Mouse (Mus musculus) heart, adult 2 months (tissue): ENCODE results near the gene Zbtb37. TPM values are rescaled to one million over a fixed set of nuclear protein-coding genes. Genes with fewer than 3 reads are reported as not detected.

ENCODE experiments used
- DNase-seq, 2 experiments: peaks; one replicate each; pipeline ENCODE4 v3.0.0; 2021
- H3K27ac ChIP-seq: fragments of 200-600 bp; 2 replicates; pipeline ENCODE4 v1.8.1; 2022
- H3K27me3 ChIP-seq: fragments of 200-500 bp; 2 replicates; pipeline ENCODE4 v1.6.1; 2012; ENCODE audit warnings: mild to moderate bottlenecking, low read length, inconsistent platforms, mixed read lengths; ENCODE audit not compliant: control insufficient read depth, insufficient read depth
- H3K36me3 ChIP-seq: fragments of 200-500 bp; 2 replicates; pipeline ENCODE4 v1.6.1; 2012; ENCODE audit warnings: low read length, inconsistent platforms; ENCODE audit not compliant: control insufficient read depth, insufficient read depth
- H3K4me1 ChIP-seq: fragments of 200-500 bp; 2 replicates; pipeline ENCODE4 v1.6.1; 2011; ENCODE audit warnings: low read length; ENCODE audit not compliant: control insufficient read depth, insufficient read depth
- H3K4me3 ChIP-seq: fragments of 200-600 bp; 2 replicates; pipeline ENCODE4 v1.8.1; 2022
- H3K79me2 ChIP-seq: fragments of 200-500 bp; replicated peaks from 2 replicates; pipeline ENCODE4 v1.6.1; 2012; ENCODE audit warnings: mild to moderate bottlenecking, inconsistent platforms, low read length, moderate library complexity, mixed read lengths; ENCODE audit not compliant: control insufficient read depth, insufficient read depth
- H3K9ac ChIP-seq: fragments of 200-500 bp; 2 replicates; pipeline ENCODE4 v1.6.1; 2012; ENCODE audit warnings: low read depth, mild to moderate bottlenecking, control low read depth, inconsistent platforms, low read length, mixed read lengths
- CTCF ChIP-seq: fragments of 200-600 bp; IDR thresholded peaks from 2 replicates; pipeline ENCODE4 v1.8.1; 2022; ENCODE audit warnings: antibody characterized with exemption, mild to moderate bottlenecking, moderate library complexity
- EP300 ChIP-seq: fragments of 200-500 bp; IDR thresholded peaks from 2 replicates; pipeline ENCODE4 v1.6.1; 2011; ENCODE audit warnings: low read depth, low read length, control low read depth; ENCODE audit not compliant: insufficient read depth
- POLR2A ChIP-seq: fragments of 200-500 bp; IDR thresholded peaks from 2 replicates; pipeline ENCODE4 v1.6.1; 2011; ENCODE audit warnings: mild to moderate bottlenecking, low read depth, low read length, control low read depth; ENCODE audit not compliant: insufficient read depth
- whole genome bisulfite sequencing: fragments of 180-500 bp; shearing (Covaris S2); methylation state at CpG from one replicate; pipeline ENCODE4 v1.1.7; 2018; 5-methylcytosine and 5-hydroxymethylcytosine counted together
- intact Hi-C: fragments of 180-260 bp; cut with DNase I; formaldehyde crosslinking; loops from one replicate; pipeline ENCODE4 v1.15.1; 2025
- polyA plus RNA-seq: library from polyadenylated mRNA; depleted of rRNA; stranded (reverse); fragments of >200 nt; gene quantifications from 2 replicates; pipeline ENCODE4 v1.2.3, GENCODE M21; 2012
- total RNA-seq, 2 experiments: library from RNA; stranded (reverse); gene quantifications; 2 replicates each; pipeline ENCODE4 v1.2.3; 2021

Zbtb37 gene
- total and polyA plus RNA-seq, 3 experiments: 1.8 to 14.2 (median 13.8) TPM

GRCm38 (mm10) chr1:161063351-161063750 is 28.7 kb upstream of the Zbtb37 start:
- H3K27me3 ChIP-seq: no peaks in the 10 kb centered on the region
- intact Hi-C loops: no loop called here
- DNase-seq: no peak
- no peaks in the 10 kb centered on the region for H3K4me1 ChIP-seq
- no peak overlapping the region for H3K27ac ChIP-seq
- no peak overlapping the region for H3K4me3 ChIP-seq
- no peaks in the 10 kb centered on the region for H3K36me3 ChIP-seq
- no peak for TF ChIP-seq EP300
- no peak for TF ChIP-seq POLR2A
- TF ChIP-seq CTCF: no peak
- H3K9ac ChIP-seq: no peak overlapping the region
- H3K79me2 ChIP-seq: no peaks in the 10 kb centered on the region
- 82% methylated on average over 1 of the region's 1 CpGs for WGBS

GRCm38 (mm10) chr1:161057164-161057563 is 22.5 kb upstream of the Zbtb37 start:
- no peak overlapping the region for H3K9ac ChIP-seq
- H3K79me2 ChIP-seq: no peaks in the 10 kb centered on the region
- 98% methylated on average over 1 of the region's 1 CpGs for WGBS
- H3K4me1 ChIP-seq: no peaks in the 10 kb centered on the region
- H3K36me3 ChIP-seq: no peaks in the 10 kb centered on the region
- no peak overlapping the region for H3K27ac ChIP-seq
- H3K4me3 ChIP-seq: no peak overlapping the region
- no peak for DNase-seq
- no peak for TF ChIP-seq POLR2A
- intact Hi-C loops: no loop called here
- H3K27me3 ChIP-seq: no peaks in the 10 kb centered on the region

- H3K9ac ChIP-seq: no peak overlapping the region
- intact Hi-C loops: no loop called here
- no peaks in the 10 kb centered on the region for H3K4me1 ChIP-seq
- H3K36me3 ChIP-seq: no peaks in the 10 kb centered on the region; the same call in none of the 2 replicates
- WGBS: 38% methylated on average over 3 of the region's 3 CpGs
- no peak for DNase-seq
- no peak for TF ChIP-seq CTCF
- TF ChIP-seq POLR2A: no peak
- no peak for TF ChIP-seq EP300
- no peak overlapping the region for H3K4me3 ChIP-seq
- no peaks in the 10 kb centered on the region for H3K27me3 ChIP-seq
- no peaks in the 10 kb centered on the region for H3K79me2 ChIP-seq
- no peak overlapping the region for H3K27ac ChIP-seq
These were observed 12.3 kb upstream of the Zbtb37 start for GRCm38 (mm10) chr1:161046972-161047371.

- DNase-seq: no peak
- intact Hi-C loops: no loop called here
- Histone ChIP-seq H3K4me3 (no peak overlapping the region), H3K36me3 (peaks cover 21% of the 10 kb centered on the region), H3K4me1 (peaks cover 4% of the 10 kb centered on the region), H3K27ac (no peak overlapping the region), H3K27me3 (no peaks in the 10 kb centered on the region), H3K79me2 (no peaks in the 10 kb centered on the region), H3K9ac (no peak overlapping the region)
- WGBS: 87% methylated on average over 7 of the region's 7 CpGs
- TF ChIP-seq EP300 (no peak), POLR2A (no peak), CTCF (no peak)
These were observed 6.8 kb upstream of the Zbtb37 start for GRCm38 (mm10) chr1:161041261-161042020.

DNA sequence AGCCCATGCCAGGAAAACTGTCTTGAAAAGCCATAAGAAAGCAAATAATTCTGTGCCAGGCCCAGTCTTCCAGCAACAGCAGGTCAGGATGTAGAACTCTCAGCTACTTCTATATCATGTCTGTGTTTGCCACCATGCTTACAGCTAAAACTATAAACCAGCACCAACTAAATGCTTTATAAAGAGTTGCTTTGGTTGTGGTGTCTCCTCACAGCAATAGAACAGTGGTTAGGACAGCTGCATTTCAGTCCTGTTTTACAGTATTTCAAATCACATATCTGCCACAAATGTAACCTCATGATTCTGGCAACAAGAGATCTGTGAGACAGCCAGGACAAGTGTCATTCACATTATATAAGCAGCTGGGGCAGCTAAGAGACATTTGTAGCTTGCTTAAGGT is 6.2 kb upstream of the Zbtb37 start:
- intact Hi-C loops: no loop called here

GRCm38 (mm10) chr1:161040426-161040770 is 5.7 kb upstream of the Zbtb37 start:
- Histone ChIP-seq H3K79me2 (0 out of 2 replicates have a peak, but pooled peaks cover 2% of the 10 kb centered on the region), H3K9ac (no peak overlapping the region), H3K27ac (no peak overlapping the region), H3K4me3 (no peak overlapping the region), H3K36me3 (peaks cover 29% of the 10 kb centered on the region), H3K27me3 (no peaks in the 10 kb centered on the region), H3K4me1 (peaks cover 8% of the 10 kb centered on the region)
- 74% methylated on average over 1 of the region's 1 CpGs for WGBS
- intact Hi-C loops: no loop called here
- TF ChIP-seq POLR2A: no peak
- TF ChIP-seq EP300: no peak
- TF ChIP-seq CTCF: no peak
- no peak for DNase-seq

More for the DNA sequence above, 6.2 kb upstream of the Zbtb37 start:
- Histone ChIP-seq H3K27ac (no peak overlapping the region), H3K9ac (no peak overlapping the region), H3K36me3 (peaks cover 27% of the 10 kb centered on the region), H3K27me3 (no peaks in the 10 kb centered on the region), H3K4me1 (peaks cover 8% of the 10 kb centered on the region), H3K4me3 (no peak overlapping the region), H3K79me2 (0 out of 2 replicates have a peak, but pooled peaks cover 2% of the 10 kb centered on the region)
- no peak for DNase-seq
- TF ChIP-seq POLR2A: no peak
- TF ChIP-seq CTCF: no peak
- no peak for TF ChIP-seq EP300
